In genomic region chr19:3574593-3575094, GRCm38 (mm10) we compare ENCODE assay signal across 8 mouse cellular contexts. TPM values are rescaled to one million over a fixed set of nuclear protein-coding genes. Genes with fewer than 3 reads are reported as not detected.
DNase-seq lines count a peak whose midpoint lies in the region; ATAC-seq and TF ChIP-seq lines count a peak whose summit lies in the region.

No protein-coding gene starts in this region.

- H3K9ac ChIP-seq in forebrain, embryonic 12.5 days: peak overlapping the region; percentile 85
- peak overlapping the region; percentile 74 for H3K9ac ChIP-seq in limb, embryonic 15.5 days

- peak overlapping the region; percentile 96 for H3K27ac ChIP-seq in forebrain, embryonic 12.5 days
- peak overlapping the region; percentile 97 for H3K27ac ChIP-seq in limb, embryonic 15.5 days

- no peaks in the 10 kb centered on the region for H3K27me3 ChIP-seq in erythroblast, embryonic 14.5 days (ENCODE audit: control insufficient read depth)
- no peaks in the 10 kb centered on the region for H3K27me3 ChIP-seq in C2C12 (ENCODE audit: control insufficient read depth, insufficient read depth, insufficient read length)
- H3K27me3 ChIP-seq in forebrain, embryonic 12.5 days: no peaks in the 10 kb centered on the region
- H3K27me3 ChIP-seq in limb, embryonic 15.5 days: no peaks in the 10 kb centered on the region
- H3K27me3 ChIP-seq in splenic B cell, adult 2 months (ENCODE audit: control insufficient read depth, insufficient read depth, low read length, poor library complexity, severe bottlenecking): no peaks in the 10 kb centered on the region

- peak; percentile 38 for DNase-seq in splenic B cell, adult 2 months (ENCODE audit: low read depth, low spot score)
- no peak for DNase-seq in layer of hippocampus, adult 18-20 months (ENCODE audit: low spot score in 2 of 2)

- H3K4me1 ChIP-seq in erythroblast, embryonic 14.5 days (ENCODE audit: control insufficient read depth): peaks cover 54% of the 10 kb centered on the region
- H3K4me1 ChIP-seq in forebrain, embryonic 12.5 days: peaks cover 27% of the 10 kb centered on the region
- peaks cover 25% of the 10 kb centered on the region for H3K4me1 ChIP-seq in limb, embryonic 15.5 days

- WGBS in forebrain, embryonic 12.5 days: 4% methylated on average over 9 of the region's 9 CpGs
- under 1% methylated on average over 9 of the region's 9 CpGs for WGBS in limb, embryonic 15.5 days

- peaks cover 17% of the 10 kb centered on the region for H3K36me3 ChIP-seq in erythroblast, embryonic 14.5 days (ENCODE audit: control insufficient read depth)
- peaks cover 6% of the 10 kb centered on the region for H3K36me3 ChIP-seq in C2C12 (ENCODE audit: control insufficient read depth, insufficient read depth)
- no peaks in the 10 kb centered on the region for H3K36me3 ChIP-seq in forebrain, embryonic 12.5 days (replicated peaks)
- H3K36me3 ChIP-seq in limb, embryonic 15.5 days: no peaks in the 10 kb centered on the region
- 0 out of 2 replicates have a peak, but pooled peaks cover 2% of the 10 kb centered on the region for H3K36me3 ChIP-seq in splenic B cell, adult 2 months (ENCODE audit: control insufficient read depth, insufficient read depth, low read length, poor library complexity, severe bottlenecking)

- no peak for TF ChIP-seq CTCF in C2C12 (IDR thresholded peaks at IDR 0.05; ENCODE audit: control insufficient read depth, insufficient read depth, insufficient read length)

- no peak for ATAC-seq in erythroblast, adult 5-6 weeks (replicated peaks; ENCODE audit: low FRiP score, poor library complexity, severe bottlenecking)
- no peak for ATAC-seq in forebrain, embryonic 12.5 days (ENCODE audit: low FRiP score)
- ATAC-seq in limb, embryonic 15.5 days (ENCODE audit: insufficient number of reproducible peaks, low FRiP score, low TSS enrichment, low read depth): no peak
- no peak for ATAC-seq in inflammation-experienced regulatory T-cells, adult 6 months

- peak overlapping the region; percentile 99 for H3K4me3 ChIP-seq in erythroblast, embryonic 14.5 days (replicated peaks)
- peak overlapping the region; percentile 74 for H3K4me3 ChIP-seq in C2C12 (ENCODE audit: insufficient read depth, poor library complexity, severe bottlenecking)
- H3K4me3 ChIP-seq in forebrain, embryonic 12.5 days (replicated peaks): peak overlapping the region; percentile 97
- H3K4me3 ChIP-seq in limb, embryonic 15.5 days: peak overlapping the region; percentile 94

- peak overlapping the region; percentile 85 for H3K4me2 ChIP-seq in forebrain, embryonic 12.5 days
- peak overlapping the region; percentile 72 for H3K4me2 ChIP-seq in limb, embryonic 15.5 days

- H3ac ChIP-seq in C2C12 (ENCODE audit: control insufficient read depth, insufficient read length, low read depth): peak overlapping the region; percentile 89

- peaks cover 54% of the 10 kb centered on the region for H3K79me3 ChIP-seq in C2C12 (ENCODE audit: low read depth)

- no peaks in the 10 kb centered on the region for H3K9me3 ChIP-seq in erythroblast, embryonic 14.5 days (ENCODE audit: control insufficient read depth, low read length)
- H3K9me3 ChIP-seq in forebrain, embryonic 12.5 days: no peaks in the 10 kb centered on the region
- H3K9me3 ChIP-seq in limb, embryonic 15.5 days: no peaks in the 10 kb centered on the region

- H3K79me2 ChIP-seq in C2C12 (ENCODE audit: control insufficient read depth, insufficient read depth): peaks cover 59% of the 10 kb centered on the region

TF ChIP-seq in C2C12, 6 proteins besides CTCF, POLR2A, EP300 and RAD21:
- TF ChIP-seq MYOG (IDR thresholded peaks at IDR 0.05; ENCODE audit: control insufficient read depth, extremely low read depth, insufficient read length) (no peak), CEBPB (IDR thresholded peaks at IDR 0.05; ENCODE audit: low read depth) (no peak), USF1 (IDR thresholded peaks at IDR 0.05; ENCODE audit: low read depth) (no peak), FOSL1 (IDR thresholded peaks at IDR 0.05; ENCODE audit: insufficient read depth, low read length, poor library complexity, severe bottlenecking) (no peak)

RNA-seq across cellular contexts. Expression of gene Ppp6r3, which starts 0.9 kb away (rescaled TPM):
- polyA plus RNA-seq in erythroblast, embryonic 14.5 days (2012): 6.2 and 7.3 TPM in 2 replicates
- 44.9 and 51.7 TPM in 2 replicates for total RNA-seq in erythroblast, adult 5-6 weeks (2015; ENCODE audit: low replicate concordance)
- total RNA-seq in erythroblast, adult 5-6 weeks (2017; ENCODE audit: low replicate concordance): 65.2 and 83.5 TPM in 2 replicates
- 18.1 TPM for polyA plus RNA-seq in C2C12 (2012; fragmentation: generic; extraction: Trizol)
- 85.5 and 89.3 TPM in 2 replicates for polyA plus RNA-seq in forebrain, embryonic 12.5 days (2016; fragmentation: Nextera tagmentation; extraction: Ambion mirVana)
- polyA plus RNA-seq in limb, embryonic 15.5 days (2015; fragmentation: Nextera tagmentation; extraction: Ambion mirVana): 46.8 and 55.6 TPM in 2 replicates
- total RNA-seq in layer of hippocampus, adult 18-20 months (2021): 10 to 100 TPM; 80.5 to 84.5 TPM
- 10 to 100 TPM; 67.2 to 92.1 (median 71.5) TPM for polyA plus RNA-seq in inflammation-experienced regulatory T-cells, adult 6 months (2017; shearing (Covaris generic))
